Comparison of ENCODE assay signal across 1 mouse cellular context in the genomic region with DNA sequence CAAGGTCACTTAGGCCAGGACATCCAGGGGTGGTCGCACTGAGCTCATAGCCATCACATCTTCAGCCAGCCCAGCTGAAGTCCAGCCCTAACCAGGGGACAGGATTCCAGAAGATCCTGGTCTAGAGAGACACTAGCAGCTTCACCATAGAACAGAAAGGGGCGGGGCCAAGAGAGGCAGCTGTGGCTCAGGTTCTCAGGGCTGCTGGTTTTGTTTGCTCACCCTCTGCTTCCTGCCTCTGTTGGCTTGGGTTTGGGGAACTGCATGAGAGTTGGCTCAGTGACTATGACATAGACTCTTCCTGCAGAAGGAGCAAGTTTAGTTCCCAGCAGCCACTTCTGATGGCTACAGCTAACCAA.
TF ChIP-seq lines count a peak whose summit lies in the region.

No protein-coding gene starts in this region.

TF ChIP-seq in MEL, 35 proteins besides CTCF, POLR2A, EP300 and RAD21:
- no peak for TF ChIP-seq GABPA (IDR thresholded peaks at IDR 0.05; ENCODE audit: low read depth, low read length)
- TF ChIP-seq MYC (IDR thresholded peaks at IDR 0.05; ENCODE audit: low read depth, low read length): no peak
- TF ChIP-seq UBTF (IDR thresholded peaks at IDR 0.05; ENCODE audit: borderline replicate concordance, insufficient read depth, low read depth, low read length): no peak
- no peak for TF ChIP-seq TAL1 (IDR thresholded peaks at IDR 0.05; ENCODE audit: low read length)
- TF ChIP-seq ZKSCAN1 (IDR thresholded peaks at IDR 0.05; ENCODE audit: low read depth, low read length): no peak
- TF ChIP-seq RCOR1 (IDR thresholded peaks at IDR 0.05; ENCODE audit: low read depth, low read length): no peak
- TF ChIP-seq USF1 (IDR thresholded peaks at IDR 0.05; ENCODE audit: low read depth, low read length): no peak
- TF ChIP-seq ZC3H11A (IDR thresholded peaks at IDR 0.05; ENCODE audit: low read depth, low read length): no peak
- peak; percentile 30; the same call in 1 of the 2 replicates for TF ChIP-seq KAT2A (conservative IDR thresholded peaks at IDR 0.05; ENCODE audit: low read depth, low read length)
- TF ChIP-seq GATA1 (IDR thresholded peaks at IDR 0.05; ENCODE audit: low read depth, low read length): no peak
- TF ChIP-seq MEF2A (IDR thresholded peaks at IDR 0.05; ENCODE audit: extremely low read depth, insufficient replicate concordance, low read depth, low read length, poor library complexity, severe bottlenecking): no peak
- TF ChIP-seq E2F4 (IDR thresholded peaks at IDR 0.05; ENCODE audit: borderline replicate concordance, low read depth, low read length): no peak
- TF ChIP-seq CHD1 (IDR thresholded peaks at IDR 0.05; ENCODE audit: low read depth, low read length): no peak
- no peak for TF ChIP-seq NRF1 (IDR thresholded peaks at IDR 0.05; ENCODE audit: insufficient read depth, low read depth, low read length, poor library complexity, severe bottlenecking)
- peak; percentile 50; the same call in 1 of the 2 replicates for TF ChIP-seq ELF1 (IDR thresholded peaks at IDR 0.05; ENCODE audit: low read depth, low read length)
- 0 out of 2 replicates have a peak, but pooled peaks have one; percentile 9 for TF ChIP-seq ZMIZ1 (IDR thresholded peaks at IDR 0.05; ENCODE audit: low read depth, low read length)
- TF ChIP-seq SIN3A (IDR thresholded peaks at IDR 0.05; ENCODE audit: low read length): peak; percentile 58
- TF ChIP-seq MXI1 (IDR thresholded peaks at IDR 0.05; ENCODE audit: low read depth, low read length): 0 out of 2 replicates have a peak, but pooled peaks have one; percentile 49
- no peak for TF ChIP-seq BHLHE40 (IDR thresholded peaks at IDR 0.05; ENCODE audit: borderline replicate concordance, low read depth, low read length)
- TF ChIP-seq POLR2AphosphoS5 (IDR thresholded peaks at IDR 0.05; ENCODE audit: borderline replicate concordance, low read depth, low read length): no peak
- TF ChIP-seq MYB (IDR thresholded peaks at IDR 0.05; ENCODE audit: low read depth, low read length): no peak
- TF ChIP-seq USF2 (IDR thresholded peaks at IDR 0.05; ENCODE audit: borderline replicate concordance in 1 of 2, insufficient read depth in 1 of 2, low read depth in 1 of 2, low read length in 2 of 2): no peak
- TF ChIP-seq NELFE (IDR thresholded peaks at IDR 0.05; ENCODE audit: low read depth, low read length): no peak
- TF ChIP-seq SMC3 (IDR thresholded peaks at IDR 0.05; ENCODE audit: low read depth, low read length): no peak
- TF ChIP-seq HCFC1 (IDR thresholded peaks at IDR 0.05; ENCODE audit: low read depth, low read length): no peak; the same call in 1 of the 2 replicates
- no peak for TF ChIP-seq TBP (IDR thresholded peaks at IDR 0.05; ENCODE audit: low read depth, low read length)
- no peak for TF ChIP-seq ZNF384 (IDR thresholded peaks at IDR 0.05; ENCODE audit: low read depth, low read length)
- no peak; the same call in 1 of the 2 replicates for TF ChIP-seq ETS1 (IDR thresholded peaks at IDR 0.05; ENCODE audit: low read depth, low read length)
- TF ChIP-seq MAZ (IDR thresholded peaks at IDR 0.05; ENCODE audit: low read depth, low read length): 0 out of 2 replicates have a peak, but pooled peaks have one; percentile 10
- TF ChIP-seq MAFK (IDR thresholded peaks at IDR 0.05; ENCODE audit: borderline replicate concordance, low read depth, low read length): no peak
- TF ChIP-seq JUND (IDR thresholded peaks at IDR 0.05; ENCODE audit: low read depth, low read length): no peak
- no peak for TF ChIP-seq CHD2 (IDR thresholded peaks at IDR 0.05; ENCODE audit: low read length)
- TF ChIP-seq POLR2AphosphoS2 (IDR thresholded peaks at IDR 0.05; ENCODE audit: low read length): no peak
- peak; percentile 19; the same call in 1 of the 2 replicates for TF ChIP-seq TCF12 (IDR thresholded peaks at IDR 0.05; ENCODE audit: low read depth, low read length)
- TF ChIP-seq MAX (IDR thresholded peaks at IDR 0.05; ENCODE audit: low read length): no peak; the same call in 1 of the 2 replicates
